Mouse (Mus musculus) midbrain, embryonic 11.5 days (tissue): ENCODE results near the gene Apoa2. TPM values are rescaled to one million over a fixed set of nuclear protein-coding genes. Genes with fewer than 3 reads are reported as not detected.
"Not testable (repeated sequence)": the region's sequence is repeated elsewhere in the genome, so short reads cannot be mapped to it uniquely, and the experiment has no call there.

Experiments used
- ATAC-seq: fragments of 200-750 bp; cut with Nextera tagmentation; 2 replicates; pipeline ENCODE4 v1.8.0; 2017; ENCODE audit warnings: moderate TSS enrichment, moderate library complexity; ENCODE audit not compliant: low FRiP score
- DNase-seq: peaks from one replicate; pipeline ENCODE4 v3.0.0; 2015; ENCODE audit warnings: low spot score; ENCODE audit errors: missing footprints
- H3K27ac ChIP-seq: fragments of 300-500 bp; sonication (generic); 2 replicates; pipeline ENCODE4 v1.5.1; 2014; ENCODE audit warnings: low read depth, low read length
- H3K27me3 ChIP-seq: fragments of 300-500 bp; sonication (generic); 2 replicates; pipeline ENCODE4 v1.6.1; 2014; ENCODE audit warnings: mild to moderate bottlenecking, low read length, moderate library complexity, mixed read lengths; ENCODE audit not compliant: control insufficient read depth, insufficient read depth
- H3K36me3 ChIP-seq: fragments of 300-500 bp; sonication (generic); 2 replicates; pipeline ENCODE4 v1.6.1; 2014; ENCODE audit warnings: mild to moderate bottlenecking, low read length, moderate library complexity, mixed read lengths; ENCODE audit not compliant: control insufficient read depth, insufficient read depth
- H3K4me1 ChIP-seq: fragments of 300-500 bp; sonication (generic); 2 replicates; pipeline ENCODE4 v1.6.1; 2014; ENCODE audit warnings: low read length; ENCODE audit not compliant: control insufficient read depth, insufficient read depth
- H3K4me2 ChIP-seq: fragments of 300-500 bp; sonication (generic); 2 replicates; pipeline ENCODE4 v1.6.1; 2014; ENCODE audit warnings: mild to moderate bottlenecking, moderate library complexity
- H3K4me3 ChIP-seq: fragments of 300-500 bp; sonication (generic); 2 replicates; pipeline ENCODE4 v1.5.1; 2014; ENCODE audit warnings: low read depth, low read length
- H3K9ac ChIP-seq: fragments of 300-500 bp; sonication (generic); 2 replicates; pipeline ENCODE4 v1.6.1; 2014; ENCODE audit warnings: low read length
- H3K9me3 ChIP-seq: fragments of 300-500 bp; sonication (generic); 2 replicates; pipeline ENCODE4 v1.6.1; 2016; ENCODE audit warnings: low read length; ENCODE audit not compliant: control insufficient read depth
- WGBS: fragments of 180-500 bp; shearing (Covaris S2); extraction: QIAGEN DNeasy Blood & Tissue Kit; methylation state at CpG from one replicate; pipeline ENCODE4 v1.1.7; 2014; 5-methylcytosine and 5-hydroxymethylcytosine counted together
- polyA plus RNA-seq: library from polyadenylated mRNA; unstranded; fragments of >200 nt; fragmentation: Nextera tagmentation; extraction: Ambion mirVana; gene quantifications from 2 replicates; pipeline ENCODE4 v1.2.1, GENCODE M21; 2014

The Apoa2 gene
- polyA plus RNA-seq, 1 experiment from 2014 or later, result 3.7 TPM

DNA sequence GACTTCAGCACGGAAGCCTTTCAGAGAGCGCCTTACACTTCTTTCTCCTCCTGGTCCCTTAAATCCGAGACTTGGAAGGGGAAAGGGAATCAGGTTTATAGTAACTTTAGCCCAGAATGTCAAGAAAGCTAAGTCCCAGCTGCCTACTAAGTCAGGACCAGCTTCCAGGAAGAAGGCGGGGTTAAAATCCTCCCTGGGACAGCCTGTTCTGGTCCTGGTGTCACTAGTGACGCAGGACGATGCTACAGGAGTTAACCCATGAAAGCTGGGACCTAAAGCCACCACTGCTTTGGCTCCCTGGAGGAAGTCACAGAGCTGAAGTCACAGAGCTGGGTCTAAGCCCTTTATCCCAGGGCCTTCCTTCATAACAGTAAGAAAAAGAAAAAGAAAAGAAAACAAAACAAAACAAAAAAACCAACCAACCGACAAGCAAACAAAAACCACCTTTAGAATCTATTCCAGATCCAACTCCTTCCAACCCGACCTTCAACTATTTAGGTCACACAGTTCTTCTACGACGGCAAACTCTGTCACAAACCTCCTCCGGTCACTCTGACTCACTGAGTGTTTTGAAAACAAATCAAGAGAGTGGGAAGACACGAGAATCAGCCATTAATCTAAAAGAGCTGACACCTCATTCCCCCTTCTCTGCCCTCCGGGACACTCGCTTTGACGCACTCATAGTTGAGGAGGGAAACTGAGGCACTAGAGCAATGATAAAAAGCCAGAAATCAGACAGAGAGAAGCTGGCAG, 15.3 kb downstream of the Apoa2 start:
- ATAC-seq, result no peak
- Histone ChIP-seq H3K4me3 (no peak overlapping the region), H3K36me3 (peaks cover 26% of the 10 kb centered on the region; the same call in 1 of the 2 replicates)

DNA sequence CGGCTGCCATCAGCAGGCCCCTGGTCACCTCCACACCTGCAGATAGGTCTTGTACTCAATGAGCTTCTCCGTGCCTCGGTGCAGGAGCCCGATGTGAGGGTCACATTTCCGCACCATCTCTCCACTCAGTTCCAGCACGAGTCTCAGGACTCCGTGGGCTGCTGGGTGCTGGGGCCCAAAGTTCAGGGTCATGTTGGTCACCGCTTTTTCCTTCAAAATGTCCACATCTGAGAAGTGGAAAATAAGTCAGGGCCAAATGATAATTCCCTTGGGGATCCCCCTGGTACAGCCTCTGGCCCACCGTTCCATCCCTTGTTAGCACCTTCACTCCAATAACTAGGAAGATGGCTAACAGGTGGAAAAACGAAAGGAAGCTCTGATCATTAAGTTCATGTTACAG, 16.1 kb downstream of the Apoa2 start:
- ATAC-seq (no peak), DNase-seq (no peak)
- no peaks in the 10 kb centered on the region for H3K9me3 ChIP-seq
- H3K4me3 ChIP-seq, result no peak overlapping the region
- H3K9ac ChIP-seq, result no peak overlapping the region
- H3K4me2 ChIP-seq, result no peak overlapping the region
- WGBS, result 94% methylated on average over 10 of the region's 10 CpGs
- no peak overlapping the region for H3K27ac ChIP-seq
- H3K27me3 ChIP-seq, result no peaks in the 10 kb centered on the region
- no peaks in the 10 kb centered on the region; the same call in 1 of the 2 replicates for H3K4me1 ChIP-seq
- peaks cover 21% of the 10 kb centered on the region; the same call in 1 of the 2 replicates for H3K36me3 ChIP-seq

More for the DNA sequence above, 15.3 kb downstream of the Apoa2 start:
- DNase-seq, result no peak
- no peak overlapping the region for H3K27ac ChIP-seq
- no peak overlapping the region for H3K9ac ChIP-seq
- H3K4me1 ChIP-seq, result no peaks in the 10 kb centered on the region
- no peaks in the 10 kb centered on the region for H3K27me3 ChIP-seq
- no peaks in the 10 kb centered on the region for H3K9me3 ChIP-seq
- no peak overlapping the region for H3K4me2 ChIP-seq
- 82% methylated on average over 15 of the region's 15 CpGs for WGBS

DNA sequence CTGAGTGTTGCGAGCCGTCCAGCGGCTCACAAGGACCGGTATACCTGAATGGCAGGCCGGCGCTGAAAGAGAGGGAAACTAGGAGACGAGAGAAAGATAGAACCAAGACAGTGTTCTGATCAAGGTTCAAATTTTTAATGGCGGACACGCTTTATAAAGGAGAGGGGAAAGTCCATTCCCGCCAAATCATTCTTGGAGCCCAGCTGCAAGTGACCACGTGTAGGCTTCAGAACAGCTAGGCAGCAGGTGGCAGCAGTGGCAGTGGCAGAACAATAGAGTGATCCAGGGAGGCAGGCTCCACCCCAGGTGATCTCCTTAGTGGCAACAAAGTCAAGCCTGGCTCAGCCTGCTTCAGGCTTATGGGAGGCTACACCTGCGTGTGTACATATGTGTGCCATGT, 17.1 kb downstream of the Apoa2 start:
- not testable (repeated sequence) for H3K9me3 ChIP-seq, H3K27me3 ChIP-seq, H3K4me1 ChIP-seq, H3K27ac ChIP-seq, DNase-seq, H3K4me2 ChIP-seq, ATAC-seq, H3K4me3 ChIP-seq, H3K9ac ChIP-seq
- peaks cover 16% of the 10 kb centered on the region; the same call in 1 of the 2 replicates for H3K36me3 ChIP-seq
- 83% methylated on average over 12 of the region's 12 CpGs for WGBS

DNA sequence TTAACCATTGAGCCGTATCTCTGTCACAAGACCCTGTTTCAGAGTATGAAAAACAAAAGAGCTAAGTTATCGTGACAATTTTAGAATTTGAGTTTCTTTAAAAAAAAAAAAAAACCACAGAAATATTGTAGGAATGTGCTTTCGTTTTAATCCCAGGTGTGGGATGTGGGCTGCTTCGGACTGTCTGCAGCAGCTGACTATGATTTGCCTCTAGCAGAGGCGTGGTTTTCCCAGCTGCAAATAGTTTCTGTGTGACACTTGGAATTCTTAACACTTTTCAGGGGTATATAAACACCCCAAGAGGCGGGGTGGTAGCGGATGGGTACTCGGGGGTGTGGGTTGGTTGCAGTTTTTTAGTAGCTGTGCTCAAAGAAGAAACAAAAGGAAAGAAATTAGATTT, 20.5 kb downstream of the Apoa2 start:
- WGBS, result 94% methylated on average over 8 of the region's 8 CpGs
- DNase-seq (no peak), ATAC-seq (no peak)
- Histone ChIP-seq H3K27ac (no peak overlapping the region), H3K36me3 (peaks cover 4% of the 10 kb centered on the region; the same call in 1 of the 2 replicates), H3K4me2 (no peak overlapping the region), H3K4me1 (peaks cover 21% of the 10 kb centered on the region), H3K4me3 (no peak overlapping the region), H3K9me3 (no peaks in the 10 kb centered on the region), H3K27me3 (no peaks in the 10 kb centered on the region), H3K9ac (no peak overlapping the region)

DNA sequence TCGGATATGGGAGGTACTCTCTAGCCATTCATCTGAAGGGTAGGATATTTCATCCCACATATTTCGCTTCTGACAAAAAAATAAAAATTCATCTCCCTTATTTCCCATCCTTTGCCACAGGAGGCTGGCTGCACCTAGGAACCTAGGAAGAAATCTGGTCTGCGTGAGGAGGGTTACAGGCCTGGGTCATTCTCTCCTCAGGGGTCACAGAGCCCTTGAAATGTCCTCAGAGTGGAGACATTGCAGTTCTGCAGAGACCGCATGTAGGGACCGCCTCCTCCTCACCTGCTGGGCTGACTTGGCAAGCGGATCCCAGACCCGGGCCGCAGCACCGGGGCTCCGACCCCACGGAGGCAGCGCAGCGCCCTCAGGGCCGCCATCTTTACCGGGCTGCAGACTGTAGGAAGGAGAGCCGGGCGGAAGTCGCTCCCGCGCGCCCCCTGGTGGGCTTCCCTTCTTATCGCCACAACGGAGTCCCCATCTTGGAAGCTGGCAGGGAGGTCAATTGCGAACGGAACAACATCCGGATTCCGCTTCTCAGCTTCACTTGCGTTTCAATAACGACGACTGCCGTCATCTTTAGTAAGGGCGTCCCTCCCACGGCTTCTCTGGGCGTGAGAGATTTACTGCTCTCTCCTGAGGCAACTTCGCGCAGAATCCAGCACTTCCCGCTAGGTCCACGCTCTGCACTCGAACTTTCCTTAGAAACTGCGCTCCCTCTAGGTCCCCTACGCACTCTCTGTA, 22.0 kb downstream of the Apoa2 start:
- DNase-seq (peak; percentile 100), ATAC-seq (peak; percentile 92)
- no peaks in the 10 kb centered on the region for H3K27me3 ChIP-seq
- peak overlapping the region; percentile 81 for H3K4me2 ChIP-seq
- H3K4me3 ChIP-seq, result peak overlapping the region; percentile 64
- peak overlapping the region; percentile 89 for H3K9ac ChIP-seq
- peaks cover 33% of the 10 kb centered on the region for H3K4me1 ChIP-seq
- WGBS, result under 1% methylated on average over 41 of the region's 41 CpGs
- H3K36me3 ChIP-seq, result peaks cover 4% of the 10 kb centered on the region; the same call in 1 of the 2 replicates
- no peaks in the 10 kb centered on the region for H3K9me3 ChIP-seq
- peak overlapping the region; percentile 20; the same call in 1 of the 2 replicates for H3K27ac ChIP-seq

DNA sequence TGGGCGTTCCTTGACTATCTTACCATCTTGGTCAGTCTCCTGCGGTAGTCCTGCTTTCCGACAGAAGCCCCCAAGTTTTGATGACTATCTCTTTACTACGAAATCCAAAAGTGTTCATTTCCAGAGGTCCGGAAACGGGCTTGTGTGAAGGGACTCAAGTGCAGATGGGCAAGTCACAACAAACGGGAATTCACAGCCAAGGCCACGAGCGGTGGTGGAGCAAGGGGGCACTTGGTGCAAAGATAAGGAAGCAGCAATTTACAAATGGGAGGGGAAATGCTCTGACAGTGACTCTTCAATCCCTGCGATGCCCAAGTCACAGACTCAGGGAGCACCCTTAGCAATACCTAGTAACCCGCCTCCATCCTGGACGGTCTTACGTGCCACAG, 22.6 kb downstream of the Apoa2 start:
- 18% methylated on average over 13 of the region's 13 CpGs for WGBS
- Histone ChIP-seq H3K4me3 (peak overlapping the region; percentile 64), H3K27me3 (no peaks in the 10 kb centered on the region), H3K9me3 (no peaks in the 10 kb centered on the region), H3K9ac (peak overlapping the region; percentile 89), H3K27ac (peak overlapping the region; percentile 20; the same call in 1 of the 2 replicates), H3K4me1 (peaks cover 37% of the 10 kb centered on the region), H3K4me2 (peak overlapping the region; percentile 81), H3K36me3 (peaks cover under 1% of the 10 kb centered on the region; the same call in 1 of the 2 replicates)
- DNase-seq, result no peak
- peak; percentile 4; the same call in 1 of the 2 replicates for ATAC-seq

DNA sequence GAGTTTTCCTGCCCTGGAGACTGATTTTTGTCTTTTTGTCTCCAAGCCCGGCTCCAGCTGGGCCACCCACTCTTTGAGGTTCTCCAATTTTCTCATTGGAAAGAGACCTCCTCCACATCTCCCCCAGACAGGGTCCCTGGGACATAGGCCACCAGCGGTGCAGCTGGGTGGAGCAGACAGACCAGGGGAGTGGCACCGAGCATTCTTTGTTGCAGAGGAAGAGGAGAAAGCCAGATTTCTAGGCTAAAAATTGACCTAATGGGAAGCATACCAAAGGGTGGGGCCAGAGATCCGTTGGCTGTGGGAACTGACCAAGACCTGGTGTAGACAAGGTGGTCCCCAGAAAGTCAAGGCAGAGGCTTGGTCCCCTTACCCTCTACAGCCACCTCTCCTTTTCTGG, 23.1 kb downstream of the Apoa2 start:
- Histone ChIP-seq H3K4me1 (peaks cover 37% of the 10 kb centered on the region), H3K36me3 (no peaks in the 10 kb centered on the region), H3K27me3 (no peaks in the 10 kb centered on the region), H3K4me2 (peak overlapping the region; percentile 81; the same call in 1 of the 2 replicates), H3K9ac (peak overlapping the region; percentile 89), H3K27ac (peak overlapping the region; percentile 5; the same call in 1 of the 2 replicates), H3K9me3 (no peaks in the 10 kb centered on the region), H3K4me3 (peak overlapping the region; percentile 64)
- WGBS, result 22% methylated on average over 4 of the region's 4 CpGs
- DNase-seq, result no peak
- ATAC-seq, result no peak

DNA sequence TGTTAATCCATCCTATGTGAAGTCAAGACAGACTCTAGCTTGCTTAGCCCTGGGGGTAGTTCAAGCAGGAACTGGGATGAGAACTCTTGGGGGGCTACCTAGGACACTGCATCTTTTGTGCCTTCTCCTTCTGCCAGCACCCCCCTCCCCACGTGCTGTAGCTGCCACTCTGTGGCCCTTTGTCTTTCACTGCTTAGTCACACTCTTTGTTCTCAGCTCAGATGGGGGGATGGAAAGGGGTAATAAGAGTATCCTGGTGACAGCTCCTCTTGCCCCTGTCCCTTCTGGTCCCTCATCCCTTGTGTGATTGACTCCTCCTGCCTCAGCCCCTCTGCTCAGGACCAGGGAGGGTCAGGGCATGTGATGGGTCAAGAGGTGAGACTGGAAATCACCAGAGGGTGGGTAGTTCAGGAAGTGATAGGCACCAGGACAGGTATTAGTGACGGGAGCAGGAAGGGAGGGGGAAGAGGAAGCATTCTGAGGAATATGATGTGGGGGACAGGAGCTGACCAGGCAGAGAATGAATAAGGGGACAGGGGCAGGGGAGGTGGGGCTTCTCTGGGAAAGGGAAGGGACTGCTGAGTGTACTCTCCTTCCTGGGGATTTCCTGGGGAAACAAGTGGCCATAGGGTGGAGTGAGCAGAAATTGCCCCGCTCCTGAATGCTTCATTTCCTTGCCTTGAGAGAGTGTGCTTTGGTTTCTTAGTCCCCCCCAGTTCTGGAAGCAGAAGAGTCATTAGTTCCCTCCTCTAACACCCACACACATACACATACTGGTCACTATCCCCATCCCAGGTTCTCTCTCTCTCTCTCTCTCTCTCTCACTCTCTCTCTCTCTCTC, 23.8 kb downstream of the Apoa2 start:
- no peak for DNase-seq
- no peak for ATAC-seq
- Histone ChIP-seq H3K4me1 (peaks cover 37% of the 10 kb centered on the region), H3K9ac (no peak overlapping the region; the same call in 1 of the 2 replicates), H3K27me3 (no peaks in the 10 kb centered on the region), H3K36me3 (no peaks in the 10 kb centered on the region), H3K9me3 (no peaks in the 10 kb centered on the region), H3K27ac (no peak overlapping the region), H3K4me3 (no peak overlapping the region), H3K4me2 (no peak overlapping the region)
- 36% methylated on average over 3 of the region's 3 CpGs for WGBS
